Mouse (Mus musculus) CD4-positive helper T cell, adult 2 months (primary cell): ENCODE measurements around the gene Gse1.

Experiments
- DNase-seq: peaks from one replicate; pipeline ENCODE4 v3.0.0-alpha.2; 2012; ENCODE audit warnings: low read depth, missing footprints, low spot score

The Gse1 gene

DNA sequence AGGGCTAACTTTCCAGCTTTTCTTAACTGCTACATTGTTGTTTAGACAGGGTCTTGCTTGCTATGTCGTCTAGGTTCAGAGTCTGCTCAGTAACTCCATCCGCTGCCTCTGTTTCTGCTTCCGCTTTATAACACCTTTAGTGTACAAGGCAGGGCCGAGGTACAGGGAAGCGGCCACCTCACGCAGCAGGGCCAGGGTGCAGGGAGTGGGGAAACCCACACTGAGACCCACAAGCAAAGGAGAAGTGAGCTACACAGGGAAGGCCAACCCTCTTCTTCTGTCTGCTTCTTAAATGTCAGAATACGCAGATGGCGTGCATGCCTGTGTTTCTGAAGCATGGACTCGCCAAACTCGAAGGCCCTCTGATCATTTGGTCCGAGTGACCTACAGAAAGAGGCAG, 250.5 kb downstream of the Gse1 start:
- DNase-seq, result no peak

- no peak for DNase-seq
Measured at GRCm38 (mm10) chr8:120479691-120480090, 251.4 kb downstream of the Gse1 start.

- DNase-seq, result no peak
Measured at GRCm38 (mm10) chr8:120482015-120482689, 253.9 kb downstream of the Gse1 start.

GRCm38 (mm10) chr8:120484460-120484859, 256.2 kb downstream of the Gse1 start:
- DNase-seq, result no peak

- no peak for DNase-seq
Measured at GRCm38 (mm10) chr8:120485116-120485515, 256.9 kb downstream of the Gse1 start.

- DNase-seq, result no peak
Measured at GRCm38 (mm10) chr8:120485551-120486476, 257.6 kb downstream of the Gse1 start.

GRCm38 (mm10) chr8:120486477-120487376, 258.5 kb downstream of the Gse1 start:
- peak; percentile 75 for DNase-seq

GRCm38 (mm10) chr8:120487377-120487728, 259.1 kb downstream of the Gse1 start:
- DNase-seq, result peak; percentile 67

GRCm38 (mm10) chr8:120487729-120488510, 259.7 kb downstream of the Gse1 start:
- peak; percentile 82 for DNase-seq

GRCm38 (mm10) chr8:120488636-120489131, 260.4 kb downstream of the Gse1 start:
- peak; percentile 56 for DNase-seq

- DNase-seq, result peak; percentile 90
Measured at GRCm38 (mm10) chr8:120489142-120489754, 261.0 kb downstream of the Gse1 start.

DNA sequence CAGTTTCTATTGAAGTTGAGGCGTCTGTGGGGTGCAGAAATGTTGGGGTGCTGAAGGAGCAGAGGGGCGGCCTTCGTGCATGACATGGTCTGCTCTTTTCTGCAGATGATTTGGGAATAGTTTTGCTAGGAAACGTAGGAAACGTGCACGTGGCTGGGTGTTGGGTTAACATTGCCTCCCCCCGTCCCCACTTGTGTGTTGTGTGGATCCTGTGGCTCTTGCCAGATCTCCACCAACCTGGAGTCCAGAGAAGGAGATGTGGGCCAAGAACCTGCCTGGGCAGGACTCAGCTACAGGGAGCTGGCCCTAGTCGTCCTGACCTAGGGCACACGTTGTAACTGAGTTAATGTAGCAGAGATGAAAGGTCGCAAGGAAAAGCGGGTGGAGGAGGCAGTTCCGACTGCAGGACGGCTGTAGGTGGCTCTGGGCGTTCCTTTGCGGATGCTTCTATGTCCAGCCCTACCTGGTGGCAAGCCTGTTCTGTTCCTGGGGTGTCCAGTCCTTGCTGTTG, 261.6 kb downstream of the Gse1 start:
- DNase-seq, result no peak

GRCm38 (mm10) chr8:120490354-120491141, 262.3 kb downstream of the Gse1 start:
- DNase-seq, result peak; percentile 27

GRCm38 (mm10) chr8:120491166-120491793, 263.0 kb downstream of the Gse1 start:
- no peak for DNase-seq

DNA sequence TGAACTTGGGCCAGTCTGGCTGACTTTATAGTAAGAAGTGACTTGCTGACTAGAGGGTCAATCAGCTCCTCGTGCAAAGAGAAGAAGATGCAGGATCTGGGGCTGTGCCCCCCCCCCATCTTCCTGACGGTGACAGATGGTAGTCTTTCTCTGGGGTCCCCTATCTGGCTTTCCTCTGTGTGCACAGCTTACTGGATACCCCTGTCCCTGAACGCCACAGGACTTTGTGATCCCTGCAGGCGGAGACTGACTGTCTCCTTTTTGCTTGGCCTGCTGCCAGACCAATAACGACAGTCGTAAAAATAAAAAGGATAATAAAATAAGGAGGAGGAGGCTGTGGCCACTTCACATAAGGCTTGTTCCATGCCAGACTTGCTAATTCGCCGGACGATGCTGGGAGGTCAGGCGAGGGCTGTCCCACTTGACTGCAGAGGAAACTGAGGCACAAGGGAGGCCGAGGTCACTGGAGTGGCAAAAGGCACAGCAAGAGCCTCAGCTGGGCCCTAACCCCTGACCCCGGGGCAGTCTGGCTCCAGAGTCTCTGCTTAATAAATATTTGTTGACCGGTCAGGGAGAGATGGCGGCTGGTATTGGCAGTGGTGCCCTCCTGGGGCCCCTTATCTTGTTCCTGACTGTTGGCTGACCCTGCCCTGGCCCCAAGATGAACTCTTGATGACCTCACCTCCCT, 264.1 kb downstream of the Gse1 start:
- DNase-seq, result no peak

DNA sequence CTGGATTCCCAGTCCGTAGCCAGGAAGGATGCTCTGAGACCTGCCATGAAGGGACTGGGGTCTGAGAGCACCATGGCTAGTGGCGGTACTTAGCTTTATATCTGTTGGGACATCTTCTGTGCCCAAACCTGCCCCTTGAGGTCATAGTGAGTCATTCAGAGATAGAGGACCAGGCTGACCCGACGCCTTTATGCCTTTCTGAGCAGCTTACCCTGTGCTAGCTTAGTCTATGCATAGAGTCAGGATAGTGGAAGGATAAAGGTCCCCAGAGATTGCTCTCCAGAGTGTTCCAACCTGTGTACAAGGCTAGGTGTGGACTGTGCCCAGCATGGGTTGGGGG, 264.6 kb downstream of the Gse1 start:
- no peak for DNase-seq

DNA sequence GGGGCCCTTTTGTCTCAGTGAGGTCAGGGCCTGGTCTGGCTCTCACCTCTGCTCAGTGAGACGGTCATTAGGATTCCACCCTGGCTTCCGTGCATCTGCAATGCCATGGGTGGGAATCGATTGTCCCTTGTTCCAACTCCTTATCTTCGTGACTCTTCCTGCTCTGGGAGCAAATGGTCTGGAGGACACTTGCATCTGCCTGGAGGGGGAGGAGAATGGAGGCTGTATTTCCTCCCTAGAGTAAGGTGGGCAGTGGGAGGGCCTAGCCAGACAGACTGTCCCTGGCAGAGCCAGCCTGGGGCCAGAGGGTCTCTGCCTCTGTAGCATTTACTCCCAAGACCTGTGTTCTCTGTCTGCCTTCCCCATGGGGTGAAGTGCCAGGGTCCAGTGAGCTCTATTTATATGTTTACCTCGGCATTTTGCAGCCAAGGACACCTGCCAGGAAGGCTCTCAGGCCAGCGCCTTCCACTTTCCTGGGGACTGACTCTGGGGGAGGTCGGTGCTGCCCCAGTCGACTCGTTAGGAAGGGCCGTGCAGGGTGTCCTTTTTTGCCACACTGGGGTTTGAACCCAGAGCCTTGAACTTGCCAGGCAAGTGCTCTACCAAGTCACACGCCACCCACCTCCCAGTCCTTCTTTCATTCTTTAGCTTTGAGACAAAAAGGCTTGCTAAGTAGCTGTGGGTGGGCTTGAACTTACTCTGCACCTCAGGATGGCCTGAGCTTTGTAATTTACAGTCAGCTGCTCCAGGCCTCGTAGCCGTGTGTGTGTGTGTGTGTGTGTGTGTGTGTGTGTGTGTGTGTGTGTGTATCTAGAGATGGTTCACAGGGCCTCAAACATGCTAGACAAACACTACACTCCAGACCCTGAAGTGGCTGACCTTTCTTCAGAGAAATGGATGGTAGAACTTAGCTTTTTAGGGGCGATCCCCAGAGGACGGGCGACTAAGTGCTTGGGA, 265.5 kb downstream of the Gse1 start:
- no peak for DNase-seq
